Mouse (Mus musculus) brown adipose tissue, adult 24 weeks (tissue): ENCODE data around the gene Mxra8. TPM values are rescaled to one million over a fixed set of nuclear protein-coding genes. Genes with fewer than 3 reads are reported as not detected.

Experiments used
- H3K27ac ChIP-seq: fragments of 200-500 bp; replicated peaks from 2 replicates; pipeline ENCODE4 v1.5.1; 2012; ENCODE audit warnings: low read depth, mild to moderate bottlenecking, low read length
- H3K4me1 ChIP-seq: fragments of 200-500 bp; 2 replicates; pipeline ENCODE4 v1.6.1; 2012; ENCODE audit warnings: low read length, mixed read lengths; ENCODE audit not compliant: control insufficient read depth, insufficient read depth, insufficient read length
- H3K4me3 ChIP-seq: fragments of 200-500 bp; 2 replicates; pipeline ENCODE4 v1.5.1; 2012; ENCODE audit warnings: low read depth, mild to moderate bottlenecking, low read length, moderate library complexity; ENCODE audit not compliant: insufficient read depth
- polyA plus RNA-seq: library from polyadenylated mRNA; stranded (reverse); fragments of >200 nt; gene quantifications from 2 replicates; pipeline ENCODE4 v1.2.4, GENCODE M21; 2012; ENCODE audit not compliant: missing spikeins, insufficient read depth, insufficient read length

Mxra8 gene
- polyA plus RNA-seq, 1 experiment = 22.3 TPM

DNA sequence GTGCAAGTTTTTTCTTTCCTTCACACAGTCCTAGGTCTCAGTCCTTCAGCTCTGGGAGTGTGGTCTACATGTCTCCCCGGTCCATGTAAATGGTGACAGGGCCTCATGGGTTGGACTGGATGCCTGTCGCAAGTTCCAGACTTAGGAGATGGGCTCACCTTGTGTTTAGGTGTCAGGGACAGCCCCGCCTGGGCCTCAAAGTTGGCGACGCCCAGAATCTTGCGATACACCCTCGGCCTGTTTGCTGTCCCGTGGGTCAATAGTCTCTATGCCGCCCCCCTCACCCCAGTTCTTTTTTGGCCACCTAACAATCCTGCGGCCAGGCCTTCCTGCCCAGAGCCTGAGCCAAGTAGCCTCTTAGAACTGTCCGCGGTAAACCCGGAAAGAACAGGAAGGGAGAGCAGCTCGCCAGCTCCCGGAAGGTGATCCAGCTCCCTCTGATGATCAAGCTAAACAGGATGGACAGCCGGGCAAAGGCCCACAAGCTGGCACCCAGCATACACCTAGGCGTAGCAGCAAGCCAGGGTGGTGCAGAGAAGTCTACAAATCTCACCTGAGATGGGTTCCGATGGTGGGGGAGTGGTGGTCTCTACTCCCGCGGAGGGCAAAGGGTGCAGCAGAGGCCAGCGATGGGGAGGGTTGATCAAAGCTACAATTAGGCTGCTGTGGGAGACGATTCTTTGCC lies 29.3 kb downstream of the Mxra8 start:
- H3K4me1 ChIP-seq = peaks cover 3% of the 10 kb centered on the region
- peak overlapping the region; percentile 29; the same call in 1 of the 2 replicates for H3K27ac ChIP-seq
- peak overlapping the region; percentile 71 for H3K4me3 ChIP-seq

DNA sequence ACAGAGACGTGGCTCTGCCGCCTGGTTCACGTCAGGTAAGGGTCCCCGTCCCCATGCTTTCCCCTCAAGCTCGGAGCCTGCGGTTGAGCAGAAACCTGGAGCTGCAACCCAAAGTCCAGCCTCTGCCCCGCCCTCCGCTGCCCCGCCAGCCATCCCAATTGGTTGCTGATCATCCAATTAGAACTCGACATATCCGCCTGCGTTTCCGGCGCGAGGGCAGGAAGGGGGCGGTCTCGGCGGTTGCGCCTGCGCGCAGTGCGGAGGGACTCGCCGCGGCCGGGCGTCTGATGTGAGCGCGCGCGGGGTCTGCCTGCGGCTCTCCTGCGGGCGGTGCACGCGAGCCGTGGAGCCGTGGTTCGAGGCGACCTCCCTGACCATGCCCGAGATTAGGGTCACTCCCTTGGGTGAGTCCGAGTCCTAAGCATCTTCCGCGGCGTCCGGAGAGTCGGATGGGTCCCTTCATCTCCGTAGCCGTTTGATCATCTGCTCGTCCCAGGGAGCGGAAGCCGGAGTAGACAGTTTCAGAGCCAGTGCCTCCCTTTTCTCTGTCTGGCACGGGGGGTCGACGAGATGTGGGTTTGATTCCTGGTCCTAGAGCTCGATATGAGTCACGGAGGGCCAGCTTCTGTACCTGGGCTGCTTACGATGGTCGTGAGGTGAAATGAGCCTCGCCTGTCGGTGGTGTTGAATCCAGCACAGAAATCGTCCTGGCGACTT lies 30.0 kb downstream of the Mxra8 start, which contains the start of the genes Cptp and Ints11:
Gene Cptp, minus strand, starts transcription at position 124 of the 717 bp plus-strand sequence.
Gene Ints11, plus strand, starts transcription at position 230 of the 717 bp plus-strand sequence.
- Histone ChIP-seq H3K4me3 (peak within 1 kb of the TSS; percentile 77), H3K4me1 (peaks cover 3% of the 10 kb centered on the region), H3K27ac (peak within 1 kb of the TSS; percentile 29)

DNA sequence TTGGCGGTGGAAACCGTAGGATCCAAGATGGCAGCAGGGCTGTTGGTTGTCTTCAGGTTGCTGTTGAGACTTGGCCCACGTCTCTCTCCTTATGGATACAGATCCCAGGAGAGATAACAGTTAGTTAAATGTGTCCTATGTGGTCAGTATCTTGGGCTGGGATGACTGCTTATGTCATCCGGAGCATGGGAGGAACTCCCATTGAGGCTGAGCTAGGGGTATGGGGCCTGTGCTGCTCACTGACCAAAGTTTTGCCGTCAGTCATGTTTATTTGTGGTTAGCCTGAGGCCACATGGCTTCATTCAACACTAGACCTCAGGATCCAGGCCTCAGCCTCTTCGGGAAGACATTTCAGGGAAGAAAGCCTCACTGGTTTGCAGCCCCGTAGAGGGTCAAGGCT lies 31.9 kb downstream of the Mxra8 start:
- Histone ChIP-seq H3K27ac (no peak overlapping the region), H3K4me1 (peaks cover 3% of the 10 kb centered on the region)

DNA sequence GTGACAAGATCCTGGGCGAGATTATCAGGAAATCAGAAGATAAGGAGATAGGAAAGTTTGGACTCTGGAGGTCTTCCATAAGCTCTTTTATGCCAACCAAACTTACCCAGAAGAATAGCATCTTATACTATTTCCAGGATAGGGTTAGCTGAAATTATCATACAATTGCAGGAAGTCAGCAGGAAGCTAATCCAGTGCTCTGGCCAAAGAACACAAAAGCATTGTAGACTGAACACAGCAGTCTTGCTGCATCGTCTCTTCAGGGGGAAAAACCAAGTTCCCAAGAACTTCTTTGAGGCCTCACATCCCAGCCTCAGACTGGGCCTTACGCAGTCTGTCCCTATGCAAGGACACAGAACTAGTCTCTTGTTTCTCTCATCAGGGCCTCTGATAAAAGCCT lies 44.1 kb downstream of the Mxra8 start:
- Histone ChIP-seq H3K27ac (peak overlapping the region; percentile 94), H3K4me3 (0 out of 2 replicates have a peak overlapping the region, but pooled peaks have one; percentile 29), H3K4me1 (peaks cover 9% of the 10 kb centered on the region; the same call in 1 of the 2 replicates)

More for the DNA sequence above, 31.9 kb downstream of the Mxra8 start:
- H3K4me3 ChIP-seq = no peak overlapping the region

DNA sequence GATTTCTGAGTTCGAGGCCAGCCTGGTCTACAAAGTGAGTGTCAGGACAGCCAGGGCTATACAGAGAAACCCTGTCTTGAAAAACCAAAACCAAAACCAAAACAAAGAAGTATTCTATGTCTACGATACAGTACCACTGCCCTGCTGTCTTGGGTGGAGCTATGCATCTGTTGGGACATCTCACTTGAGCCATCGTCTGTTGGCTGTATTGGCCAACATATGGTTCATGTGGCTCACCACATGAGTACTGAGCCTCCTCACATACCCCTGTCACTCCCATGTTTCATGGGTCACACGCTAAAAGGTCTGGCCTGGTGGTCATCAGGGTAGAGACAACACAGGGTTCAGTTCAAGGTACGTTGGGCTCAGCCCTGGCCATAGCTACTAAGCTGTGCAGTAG lies 46.9 kb downstream of the Mxra8 start:
- Histone ChIP-seq H3K4me1 (peaks cover 13% of the 10 kb centered on the region), H3K4me3 (no peak overlapping the region)

DNA sequence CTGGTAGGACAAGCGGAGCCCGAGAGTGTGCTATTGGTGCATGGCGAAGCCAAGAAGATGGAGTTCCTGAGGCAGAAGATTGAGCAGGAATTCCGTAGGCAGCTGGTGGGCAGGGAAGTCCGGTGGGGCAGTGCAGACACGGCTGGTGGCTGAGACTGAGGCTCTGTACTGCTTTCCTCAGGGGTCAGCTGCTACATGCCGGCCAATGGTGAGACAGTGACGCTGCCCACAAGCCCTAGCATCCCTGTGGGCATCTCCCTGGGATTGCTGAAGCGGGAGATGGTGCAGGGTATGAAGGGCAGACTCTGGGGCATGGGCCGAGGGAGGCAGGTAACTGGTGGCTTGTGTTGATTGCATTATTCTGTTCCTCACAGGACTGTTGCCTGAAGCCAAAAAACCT lies 48.2 kb downstream of the Mxra8 start:
- H3K4me1 ChIP-seq = peaks cover 13% of the 10 kb centered on the region
- no peak overlapping the region for H3K4me3 ChIP-seq
- H3K27ac ChIP-seq = no peak overlapping the region

More for the DNA sequence above, 46.9 kb downstream of the Mxra8 start:
- no peak overlapping the region for H3K27ac ChIP-seq

DNA sequence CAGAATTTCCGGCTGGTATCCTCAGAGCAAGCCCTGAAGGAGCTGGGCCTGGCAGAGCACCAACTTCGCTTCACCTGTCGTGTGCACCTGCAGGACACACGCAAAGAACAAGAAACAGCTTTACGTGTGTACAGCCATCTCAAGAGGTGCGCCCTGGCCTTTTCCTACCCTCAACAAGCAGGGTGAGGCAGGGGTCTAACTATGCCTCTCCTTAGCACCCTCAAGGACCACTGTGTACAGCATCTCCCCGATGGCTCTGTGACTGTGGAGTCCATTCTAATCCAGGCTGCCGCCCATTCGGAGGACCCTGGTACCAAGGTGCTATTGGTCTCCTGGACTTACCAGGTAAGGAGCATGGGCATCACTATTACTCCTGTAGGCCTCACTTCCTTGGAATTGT lies 48.7 kb downstream of the Mxra8 start:
- no peak overlapping the region for H3K27ac ChIP-seq
- H3K4me1 ChIP-seq = peaks cover 16% of the 10 kb centered on the region
- H3K4me3 ChIP-seq = no peak overlapping the region

DNA sequence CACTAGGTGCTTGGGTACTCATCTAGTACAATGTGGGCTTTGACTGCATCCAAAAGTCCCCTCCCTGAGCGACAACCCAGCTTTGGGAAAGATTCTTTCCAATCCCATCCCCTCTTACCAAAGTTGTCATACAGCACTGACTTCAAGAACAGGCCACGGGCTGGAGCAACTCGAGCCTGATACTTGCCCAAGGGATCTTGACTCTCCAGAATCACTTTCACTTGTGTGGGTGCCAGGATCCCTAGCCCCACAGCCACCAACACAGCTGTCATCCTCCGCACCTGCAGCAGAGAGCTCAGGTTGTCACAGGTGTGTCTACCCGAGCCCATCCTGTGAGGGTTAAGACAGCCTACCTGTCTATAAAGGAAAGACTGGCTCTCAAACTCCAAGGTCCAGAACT lies 49.8 kb downstream of the Mxra8 start:
- Histone ChIP-seq H3K27ac (no peak overlapping the region), H3K4me1 (peaks cover 25% of the 10 kb centered on the region), H3K4me3 (no peak overlapping the region)

DNA sequence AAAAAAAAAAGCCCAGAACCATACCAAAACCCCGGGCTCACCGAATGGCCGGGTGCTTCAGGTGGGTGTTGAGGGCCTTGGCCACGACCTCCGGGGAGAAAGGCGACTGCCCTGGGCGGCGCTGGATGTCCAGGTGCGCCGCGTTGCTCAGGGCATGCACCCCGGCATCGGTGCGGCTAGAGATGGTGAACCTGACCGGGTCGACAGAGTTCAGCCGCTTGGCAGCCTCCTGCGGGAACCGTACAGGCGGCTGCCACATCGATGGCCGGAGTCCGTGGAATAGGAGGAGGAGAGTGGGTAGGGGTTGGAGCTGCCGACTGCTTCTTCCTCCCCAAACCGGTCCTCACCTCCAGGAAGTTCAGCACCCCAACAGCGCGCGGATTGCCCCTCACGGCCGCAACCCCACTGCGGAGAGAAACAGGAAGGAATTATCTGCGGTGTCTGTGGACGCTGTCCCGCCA lies 51.6 kb downstream of the Mxra8 start:
- Histone ChIP-seq H3K27ac (no peak overlapping the region), H3K4me1 (peaks cover 32% of the 10 kb centered on the region), H3K4me3 (peak overlapping the region; percentile 94)

DNA sequence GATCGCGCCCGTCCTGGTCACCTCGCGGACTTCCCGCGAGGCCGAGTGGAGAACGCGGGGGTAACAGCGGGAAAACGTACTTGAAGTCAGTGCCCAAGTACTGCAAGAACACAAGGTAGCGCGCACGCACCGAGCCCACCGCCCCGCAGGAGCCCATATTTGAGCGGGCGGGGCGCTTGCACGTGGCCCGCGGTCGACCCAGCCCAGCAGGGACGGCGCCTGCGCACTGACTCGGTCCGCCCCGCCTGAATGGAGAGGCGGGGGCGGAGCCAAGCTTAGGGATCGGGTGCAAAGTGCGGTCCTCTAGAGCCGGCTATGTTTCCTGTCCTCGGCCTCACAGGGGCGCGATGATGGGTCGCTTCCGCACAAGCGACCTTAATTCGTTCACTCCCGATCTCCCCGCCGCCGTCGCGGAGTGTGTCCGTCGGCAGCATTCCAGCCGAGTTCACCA lies 52.1 kb downstream of the Mxra8 start, which contains the start of the genes Pusl1 and Acap3:
Gene Pusl1, minus strand, starts transcription at position 231 of the 451 bp plus-strand sequence.
Gene Acap3, plus strand, starts transcription at position 272 of the 451 bp plus-strand sequence.
- Histone ChIP-seq H3K27ac (peak within 1 kb of the TSS; percentile 99), H3K4me1 (peaks cover 32% of the 10 kb centered on the region), H3K4me3 (peak within 1 kb of the TSS; percentile 94)

DNA sequence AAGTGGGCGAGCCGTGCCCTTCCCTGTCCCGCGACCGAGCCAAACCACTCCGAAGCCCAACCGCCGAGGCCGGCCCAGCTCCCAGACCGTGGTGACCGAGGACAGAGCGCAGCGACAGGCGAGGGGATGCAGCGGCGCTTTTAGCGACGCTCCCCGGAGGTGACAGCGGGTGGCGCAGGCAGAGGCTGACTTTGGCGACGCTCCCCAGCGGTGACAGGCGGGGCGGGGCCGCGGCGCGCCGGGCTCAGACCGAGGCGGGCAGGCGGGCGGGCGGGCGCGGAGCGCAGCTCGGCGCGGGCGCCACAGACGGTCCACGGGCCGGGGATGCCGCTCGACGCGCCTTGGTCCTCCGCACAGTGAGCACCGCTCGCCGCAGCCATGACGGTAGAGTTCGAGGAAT lies 52.5 kb downstream of the Mxra8 start:
- H3K27ac ChIP-seq = peak overlapping the region; percentile 99
- H3K4me3 ChIP-seq = peak overlapping the region; percentile 94
- peaks cover 32% of the 10 kb centered on the region for H3K4me1 ChIP-seq

DNA sequence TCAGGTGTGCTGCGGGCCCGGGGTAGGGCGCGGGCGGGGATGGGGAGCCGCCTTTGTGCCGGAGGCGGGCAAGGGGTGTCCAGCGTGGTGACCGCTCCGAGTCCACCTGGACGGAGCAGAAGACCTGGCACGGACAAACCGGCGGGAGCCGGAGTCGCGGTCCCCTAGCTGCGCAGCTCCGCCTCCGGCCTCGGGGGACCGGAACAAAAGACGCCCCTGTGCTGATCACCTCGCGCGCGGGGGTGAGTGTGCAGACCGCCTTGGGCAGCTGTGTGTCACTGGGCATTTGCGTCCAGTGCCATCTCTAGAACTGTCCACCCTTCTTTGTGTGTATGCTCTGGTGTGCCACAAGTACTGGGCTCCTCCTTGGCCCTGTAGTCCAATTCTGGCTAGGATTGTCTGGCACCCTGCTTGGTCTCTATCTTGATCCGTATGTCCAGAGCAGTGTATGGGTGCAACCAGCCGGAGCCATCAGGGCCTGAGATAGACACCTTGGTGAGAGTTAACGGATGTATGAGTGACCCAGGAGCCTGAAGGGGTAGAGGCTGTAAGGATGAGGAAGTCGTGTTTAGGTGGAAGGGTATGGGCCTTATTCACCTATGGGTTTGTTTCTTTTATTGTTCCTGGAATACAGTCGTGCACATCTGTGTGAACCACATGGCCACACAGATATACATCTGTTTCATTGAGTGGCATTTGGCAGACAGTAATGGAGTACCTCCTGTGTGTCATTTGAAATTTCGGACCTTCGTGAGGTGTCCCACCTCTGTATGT lies 53.1 kb downstream of the Mxra8 start:
- Histone ChIP-seq H3K4me3 (peak overlapping the region; percentile 94), H3K4me1 (peaks cover 32% of the 10 kb centered on the region), H3K27ac (peak overlapping the region; percentile 51)

DNA sequence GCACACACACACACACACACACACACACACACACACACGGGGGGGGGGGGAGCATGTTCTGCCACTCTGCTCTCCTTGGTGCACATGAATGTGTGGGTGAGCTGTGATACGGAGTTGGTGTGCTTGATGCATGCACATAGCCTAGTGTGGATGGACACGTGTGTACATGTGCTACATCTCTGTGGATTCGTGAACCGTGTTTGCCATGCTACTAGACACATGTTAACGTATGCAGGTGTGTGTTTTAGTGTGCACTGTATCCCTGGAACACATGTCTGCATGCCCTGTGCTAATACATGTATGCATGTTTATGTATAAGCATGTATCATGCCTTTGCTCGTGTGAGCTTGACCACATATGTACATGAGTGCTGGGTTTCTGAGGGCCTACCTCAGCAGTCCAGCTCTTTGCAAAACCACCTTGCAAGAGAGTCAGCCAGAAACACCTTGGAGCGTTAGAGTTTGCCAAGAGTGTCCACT lies 53.8 kb downstream of the Mxra8 start:
- Histone ChIP-seq H3K4me3 (peak overlapping the region; percentile 94), H3K27ac (peak overlapping the region; percentile 78; the same call in 1 of the 2 replicates)

More for the DNA sequence above, 53.8 kb downstream of the Mxra8 start:
- H3K4me1 ChIP-seq = peaks cover 32% of the 10 kb centered on the region
